Mouse (Mus musculus): Measurements from ENCODE around the gene Gm49378. TPM values are rescaled to one million over a fixed set of nuclear protein-coding genes. Genes with fewer than 3 reads are reported as not detected.
A peak's percentile ranks its signal among the peaks of the same experiment; 100 is the strongest.

Gm49378 gene
- polyA plus RNA-seq, 1 experiment from 2014 or later, result 4.0 TPM

- peak; percentile 89 for DNase-seq (ENCODE audit: low spot score)
- Histone ChIP-seq H3K4me1 (replicated peaks; ENCODE audit: control insufficient read depth, insufficient read depth, low read length) (0 out of 2 replicates have a peak, but pooled peaks cover 2% of the 10 kb centered on the region), H3K27ac (ENCODE audit: low read depth, low read length) (peak within 1 kb of the TSS; percentile 27; the same call in 1 of the 2 replicates), H3K36me3 (ENCODE audit: control insufficient read depth, insufficient read depth, low read length) (no peaks in the 10 kb centered on the region; the same call in 1 of the 2 replicates), H3K27me3 (ENCODE audit: control insufficient read depth, insufficient read depth, low read length) (no peaks in the 10 kb centered on the region), H3K9ac (ENCODE audit: low read length) (peak within 1 kb of the TSS; percentile 77), H3K4me2 (ENCODE audit: low read depth, low read length, severe bottlenecking) (peak within 1 kb of the TSS; percentile 62), H3K4me3 (ENCODE audit: low read depth, low read length) (peak within 1 kb of the TSS; percentile 58), H3K9me3 (ENCODE audit: control insufficient read depth, low read length) (no peaks in the 10 kb centered on the region)
- ATAC-seq (replicated peaks; ENCODE audit: low FRiP score), result peak; percentile 92
- WGBS, result 1% methylated on average over 39 of the region's 39 CpGs
These were observed 22.4 kb upstream of the Gm49378 start, which contains the start of gene Mdp1 for GRCm38 (mm10) chr14:55659960-55660573. Gene Mdp1, minus strand, starts transcription at chr14:55660508.

GRCm38 (mm10) chr14:55658011-55658410 lies 20.3 kb upstream of the Gm49378 start:
- Histone ChIP-seq H3K4me1 (replicated peaks; ENCODE audit: control insufficient read depth, insufficient read depth, low read length) (0 out of 2 replicates have a peak, but pooled peaks cover 2% of the 10 kb centered on the region), H3K4me3 (ENCODE audit: low read depth, low read length) (no peak overlapping the region)
- no peak for DNase-seq (ENCODE audit: low spot score)

GRCm38 (mm10) chr14:55656935-55657334 lies 19.2 kb upstream of the Gm49378 start:
- Histone ChIP-seq H3K9me3 (ENCODE audit: control insufficient read depth, low read length) (no peaks in the 10 kb centered on the region), H3K4me3 (ENCODE audit: low read depth, low read length) (no peak overlapping the region), H3K4me1 (replicated peaks; ENCODE audit: control insufficient read depth, insufficient read depth, low read length) (0 out of 2 replicates have a peak, but pooled peaks cover 2% of the 10 kb centered on the region), H3K9ac (ENCODE audit: low read length) (no peak overlapping the region), H3K27ac (ENCODE audit: low read depth, low read length) (no peak overlapping the region), H3K4me2 (ENCODE audit: low read depth, low read length, severe bottlenecking) (no peak overlapping the region), H3K36me3 (ENCODE audit: control insufficient read depth, insufficient read depth, low read length) (no peaks in the 10 kb centered on the region), H3K27me3 (ENCODE audit: control insufficient read depth, insufficient read depth, low read length) (no peaks in the 10 kb centered on the region)
- DNase-seq (ENCODE audit: low spot score) (no peak), ATAC-seq (replicated peaks; ENCODE audit: low FRiP score) (no peak)
- WGBS, result 89% methylated on average over 3 of the region's 3 CpGs

More at GRCm38 (mm10) chr14:55658011-55658410, 20.3 kb upstream of the Gm49378 start:
- no peaks in the 10 kb centered on the region for H3K9me3 ChIP-seq (ENCODE audit: control insufficient read depth, low read length)
- H3K4me2 ChIP-seq (ENCODE audit: low read depth, low read length, severe bottlenecking), result no peak overlapping the region
- WGBS, result 93% methylated on average over 5 of the region's 5 CpGs
- ATAC-seq (replicated peaks; ENCODE audit: low FRiP score), result no peak
- no peaks in the 10 kb centered on the region for H3K27me3 ChIP-seq (ENCODE audit: control insufficient read depth, insufficient read depth, low read length)
- no peak overlapping the region for H3K9ac ChIP-seq (ENCODE audit: low read length)
- no peaks in the 10 kb centered on the region for H3K36me3 ChIP-seq (ENCODE audit: control insufficient read depth, insufficient read depth, low read length)
- no peak overlapping the region for H3K27ac ChIP-seq (ENCODE audit: low read depth, low read length)

- Histone ChIP-seq H3K36me3 (ENCODE audit: control insufficient read depth, insufficient read depth, low read length) (no peaks in the 10 kb centered on the region), H3K4me1 (replicated peaks; ENCODE audit: control insufficient read depth, insufficient read depth, low read length) (no peaks in the 10 kb centered on the region), H3K4me2 (ENCODE audit: low read depth, low read length, severe bottlenecking) (no peak overlapping the region), H3K9me3 (ENCODE audit: control insufficient read depth, low read length) (no peaks in the 10 kb centered on the region), H3K9ac (ENCODE audit: low read length) (no peak overlapping the region), H3K27ac (ENCODE audit: low read depth, low read length) (no peak overlapping the region), H3K4me3 (ENCODE audit: low read depth, low read length) (no peak overlapping the region), H3K27me3 (ENCODE audit: control insufficient read depth, insufficient read depth, low read length) (no peaks in the 10 kb centered on the region)
- WGBS, result 92% methylated on average over 7 of the region's 7 CpGs
- DNase-seq (ENCODE audit: low spot score) (no peak), ATAC-seq (replicated peaks; ENCODE audit: low FRiP score) (no peak)
These were observed 13.8 kb upstream of the Gm49378 start for GRCm38 (mm10) chr14:55651528-55651927.

- no peak within 1 kb of the TSS for H3K4me3 ChIP-seq (ENCODE audit: low read depth, low read length)
- H3K9me3 ChIP-seq (ENCODE audit: control insufficient read depth, low read length), result no peaks in the 10 kb centered on the region
- DNase-seq (ENCODE audit: low spot score), result no peak
- peaks cover under 1% of the 10 kb centered on the region; the same call in 1 of the 2 replicates for H3K4me1 ChIP-seq (replicated peaks; ENCODE audit: control insufficient read depth, insufficient read depth, low read length)
- no peak within 1 kb of the TSS for H3K9ac ChIP-seq (ENCODE audit: low read length)
- H3K27ac ChIP-seq (ENCODE audit: low read depth, low read length), result no peak within 1 kb of the TSS
- WGBS, result 93% methylated on average over 2 of the region's 2 CpGs
- H3K4me2 ChIP-seq (ENCODE audit: low read depth, low read length, severe bottlenecking), result no peak within 1 kb of the TSS
- H3K27me3 ChIP-seq (ENCODE audit: control insufficient read depth, insufficient read depth, low read length), result no peaks in the 10 kb centered on the region
- ATAC-seq (replicated peaks; ENCODE audit: low FRiP score), result no peak
- no peaks in the 10 kb centered on the region for H3K36me3 ChIP-seq (ENCODE audit: control insufficient read depth, insufficient read depth, low read length)
These were observed 12.2 kb upstream of the Gm49378 start, which contains the start of gene Tssk4 for GRCm38 (mm10) chr14:55649884-55650283. Gene Tssk4, plus strand, starts transcription at chr14:55650184.

- H3K4me3 ChIP-seq (ENCODE audit: low read depth, low read length), result peak overlapping the region; percentile 66
- peak overlapping the region; percentile 81 for H3K4me2 ChIP-seq (ENCODE audit: low read depth, low read length, severe bottlenecking)
- no peak for DNase-seq (ENCODE audit: low spot score)
- no peak for ATAC-seq (replicated peaks; ENCODE audit: low FRiP score)
- H3K9me3 ChIP-seq (ENCODE audit: control insufficient read depth, low read length), result no peaks in the 10 kb centered on the region
- H3K36me3 ChIP-seq (ENCODE audit: control insufficient read depth, insufficient read depth, low read length), result peaks cover 11% of the 10 kb centered on the region; the same call in 1 of the 2 replicates
- H3K27ac ChIP-seq (ENCODE audit: low read depth, low read length), result no peak overlapping the region
- WGBS, result 34% methylated on average over 17 of the region's 17 CpGs
- peaks cover 15% of the 10 kb centered on the region for H3K4me1 ChIP-seq (replicated peaks; ENCODE audit: control insufficient read depth, insufficient read depth, low read length)
- peak overlapping the region; percentile 95 for H3K9ac ChIP-seq (ENCODE audit: low read length)
- no peaks in the 10 kb centered on the region for H3K27me3 ChIP-seq (ENCODE audit: control insufficient read depth, insufficient read depth, low read length)
These were observed 6.7 kb upstream of the Gm49378 start for GRCm38 (mm10) chr14:55644261-55644888.

GRCm38 (mm10) chr14:55643060-55643907 lies 5.6 kb upstream of the Gm49378 start, which contains the start of gene Tm9sf1:
Gene Tm9sf1, minus strand, starts transcription at chr14:55643806.
- under 1% methylated on average over 81 of the region's 89 CpGs for WGBS
- peak; percentile 90 for ATAC-seq (replicated peaks; ENCODE audit: low FRiP score)
- DNase-seq (ENCODE audit: low spot score), result peak; percentile 89
- Histone ChIP-seq H3K9ac (ENCODE audit: low read length) (peak within 1 kb of the TSS; percentile 95), H3K4me2 (ENCODE audit: low read depth, low read length, severe bottlenecking) (peak within 1 kb of the TSS; percentile 81), H3K36me3 (ENCODE audit: control insufficient read depth, insufficient read depth, low read length) (peaks cover 11% of the 10 kb centered on the region; the same call in 1 of the 2 replicates), H3K27me3 (ENCODE audit: control insufficient read depth, insufficient read depth, low read length) (no peaks in the 10 kb centered on the region), H3K4me3 (ENCODE audit: low read depth, low read length) (peak within 1 kb of the TSS; percentile 66), H3K9me3 (ENCODE audit: control insufficient read depth, low read length) (no peaks in the 10 kb centered on the region), H3K4me1 (replicated peaks; ENCODE audit: control insufficient read depth, insufficient read depth, low read length) (peaks cover 15% of the 10 kb centered on the region), H3K27ac (ENCODE audit: low read depth, low read length) (peak within 1 kb of the TSS; percentile 87)

- 24% methylated on average over 8 of the region's 8 CpGs for WGBS
These were observed 5.0 kb upstream of the Gm49378 start for GRCm38 (mm10) chr14:55642679-55643059.

More at GRCm38 (mm10) chr14:55642679-55643059, 5.0 kb upstream of the Gm49378 start:
- H3K9me3 ChIP-seq (ENCODE audit: control insufficient read depth, low read length), result no peaks in the 10 kb centered on the region
- H3K9ac ChIP-seq (ENCODE audit: low read length), result peak overlapping the region; percentile 95
- no peak for DNase-seq (ENCODE audit: low spot score)
- H3K4me2 ChIP-seq (ENCODE audit: low read depth, low read length, severe bottlenecking), result peak overlapping the region; percentile 81
- peaks cover 14% of the 10 kb centered on the region for H3K36me3 ChIP-seq (ENCODE audit: control insufficient read depth, insufficient read depth, low read length)
- peaks cover 15% of the 10 kb centered on the region for H3K4me1 ChIP-seq (replicated peaks; ENCODE audit: control insufficient read depth, insufficient read depth, low read length)
- peak; percentile 19 for ATAC-seq (replicated peaks; ENCODE audit: low FRiP score)
- H3K27ac ChIP-seq (ENCODE audit: low read depth, low read length), result peak overlapping the region; percentile 87; the same call in 1 of the 2 replicates
- H3K27me3 ChIP-seq (ENCODE audit: control insufficient read depth, insufficient read depth, low read length), result no peaks in the 10 kb centered on the region
- peak overlapping the region; percentile 66 for H3K4me3 ChIP-seq (ENCODE audit: low read depth, low read length)

Measured in forebrain, embryonic 11.5 days (tissue).